Mouse (Mus musculus) regulatory T cell (primary cell): ENCODE data around the gene Npr2.
"Not testable (repeated sequence)": the region's sequence is repeated elsewhere in the genome, so short reads cannot be mapped to it uniquely, and the experiment has no call there.

Experiments used
- in situ Hi-C: fragments of 300-600 bp; cut with MboI, MseI; formaldehyde crosslinking; loops from one replicate; pipeline ENCODE4 v1.15.1; 2025; ENCODE audit warnings: high pct_unique_total_duplicates

Npr2 gene

DNA sequence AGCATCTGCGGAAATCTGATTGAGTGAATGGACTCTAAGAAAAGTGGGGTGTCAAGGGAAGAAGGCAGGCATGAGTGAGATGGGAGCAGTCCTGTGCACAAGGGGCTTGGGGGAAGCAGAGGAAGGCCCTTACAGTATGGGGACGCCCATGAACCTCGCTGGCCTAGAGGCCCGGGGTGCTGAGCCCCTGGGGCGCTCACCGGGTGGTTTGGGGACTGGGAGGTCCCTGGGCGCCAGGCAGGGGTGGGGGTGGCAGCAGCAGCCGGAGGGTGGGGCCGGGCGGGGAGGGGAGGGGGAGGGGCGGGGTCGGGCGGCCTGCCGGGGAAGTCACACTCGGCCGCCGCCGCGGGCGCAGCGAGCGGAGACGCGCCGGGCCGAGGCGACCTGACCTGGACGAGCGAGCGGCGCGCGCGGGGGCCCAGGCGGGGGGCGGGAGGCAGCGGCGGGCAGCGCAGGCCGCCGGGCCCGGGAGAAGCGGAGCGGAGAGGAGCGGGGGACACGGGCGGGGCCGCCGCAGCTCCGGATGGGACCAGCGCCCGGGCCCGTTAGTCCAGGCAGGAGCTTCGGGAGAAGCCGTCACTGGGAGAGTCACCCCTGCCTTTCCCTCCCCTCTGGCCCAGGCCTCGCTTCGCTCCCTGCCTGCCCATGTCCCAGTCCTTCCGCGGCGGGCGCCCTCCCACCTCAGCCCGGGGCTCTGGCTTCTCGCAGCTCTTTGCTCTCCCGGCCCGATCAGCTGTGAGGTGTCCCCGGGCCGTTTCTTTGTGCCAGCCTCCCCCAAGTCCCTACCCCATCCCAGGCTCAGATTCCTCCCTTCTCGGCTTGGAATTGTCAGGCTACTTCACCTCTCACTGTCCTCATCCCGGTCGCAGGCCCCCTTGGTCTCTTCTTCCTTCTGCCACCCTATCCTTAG, at the start of gene Npr2:
Gene Npr2 (plus strand): TSS at position 890 of the 910 bp plus-strand sequence.
- in situ Hi-C loops: no loop called here

DNA sequence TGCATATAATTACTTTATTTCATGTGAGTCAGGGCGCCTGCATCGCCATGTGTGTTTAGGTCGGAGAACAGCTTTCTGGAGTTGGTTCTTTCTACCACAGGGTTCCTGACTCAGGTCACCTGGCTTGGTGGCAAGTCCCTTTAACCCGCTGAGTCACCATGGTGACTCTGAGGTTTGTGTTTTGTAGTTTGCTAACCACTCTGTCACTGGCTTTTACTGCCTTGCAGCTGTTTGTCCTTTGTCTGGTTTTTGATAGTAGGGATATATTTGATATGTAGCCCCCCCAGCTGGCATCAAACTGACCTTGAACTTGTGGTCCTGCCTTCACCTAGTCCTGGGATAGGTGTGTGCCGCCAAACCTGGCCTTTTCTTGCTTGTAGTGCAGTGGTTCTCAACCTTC, 49.5 kb upstream of the Npr2 start:
- in situ Hi-C loops: no loop called here

DNA sequence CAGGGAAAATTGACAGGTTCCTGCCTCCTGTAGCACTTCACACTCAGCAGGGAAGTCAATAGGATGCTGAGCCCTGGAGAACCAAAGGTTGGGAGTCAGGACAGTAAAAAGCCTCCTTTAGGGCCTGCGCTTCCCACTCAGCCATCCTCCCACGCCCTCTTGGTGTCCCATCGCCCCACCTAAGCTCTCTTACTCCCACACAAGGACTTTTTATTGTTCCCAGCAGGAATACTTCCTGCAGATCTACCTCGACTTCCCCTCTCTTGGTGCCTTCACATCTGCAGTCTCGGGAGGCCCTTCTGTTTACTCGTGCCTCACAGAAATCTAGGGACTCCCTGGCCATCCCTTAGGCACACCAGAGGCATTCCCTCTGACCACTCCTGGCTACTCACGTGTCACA, 48.3 kb upstream of the Npr2 start:
- in situ Hi-C loops: no loop called here

DNA sequence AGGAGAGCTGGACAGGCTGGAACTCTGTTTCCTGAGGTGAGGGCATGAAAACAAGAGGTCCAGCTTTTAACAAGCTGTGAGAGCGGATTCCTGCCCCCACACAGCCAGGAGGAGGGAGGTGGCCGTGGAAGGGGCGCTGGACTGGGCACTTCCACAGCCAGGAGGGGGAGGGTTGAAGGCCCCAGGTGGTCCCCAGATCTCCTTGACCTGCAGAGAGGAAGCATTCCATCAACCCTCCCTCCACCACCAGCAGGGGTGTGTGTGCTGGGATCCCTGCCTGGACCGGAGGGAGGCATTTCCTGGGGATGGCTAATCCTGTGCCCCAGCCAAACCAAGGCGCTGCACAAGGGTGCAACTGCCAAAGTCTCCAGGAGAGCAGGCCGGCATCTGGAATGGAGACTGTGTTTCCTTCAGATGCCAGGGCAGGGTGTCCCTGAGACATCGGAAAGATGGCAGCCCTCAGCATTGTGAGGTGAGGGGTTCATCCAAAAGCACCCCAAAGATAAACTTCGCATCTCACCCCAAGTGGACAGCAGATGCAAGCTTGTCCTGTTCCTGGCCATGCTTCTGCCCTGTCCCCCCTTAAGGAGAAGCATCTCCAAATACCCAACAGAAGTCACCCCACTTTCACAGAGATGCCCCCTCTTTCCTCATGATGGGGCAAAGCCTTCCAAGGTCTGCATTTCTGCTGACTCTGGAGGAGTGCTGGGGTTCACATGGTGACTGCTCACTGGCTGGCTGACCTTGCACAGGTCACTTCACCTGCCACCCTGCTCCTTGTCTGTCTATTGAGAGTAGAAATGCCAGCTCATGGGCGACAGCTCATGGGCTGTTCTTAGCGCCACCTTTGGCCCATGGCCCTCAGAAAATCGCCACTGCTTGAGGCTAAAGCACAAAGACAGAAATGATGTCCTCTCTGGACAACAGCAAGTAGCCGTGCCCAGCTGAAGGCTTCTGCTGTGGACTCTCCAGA, 47.0 kb upstream of the Npr2 start, which contains the start of gene Msmp:
Gene Msmp (minus strand): TSS at position 51 of the 973 bp plus-strand sequence.
- in situ Hi-C loops: no loop called here

DNA sequence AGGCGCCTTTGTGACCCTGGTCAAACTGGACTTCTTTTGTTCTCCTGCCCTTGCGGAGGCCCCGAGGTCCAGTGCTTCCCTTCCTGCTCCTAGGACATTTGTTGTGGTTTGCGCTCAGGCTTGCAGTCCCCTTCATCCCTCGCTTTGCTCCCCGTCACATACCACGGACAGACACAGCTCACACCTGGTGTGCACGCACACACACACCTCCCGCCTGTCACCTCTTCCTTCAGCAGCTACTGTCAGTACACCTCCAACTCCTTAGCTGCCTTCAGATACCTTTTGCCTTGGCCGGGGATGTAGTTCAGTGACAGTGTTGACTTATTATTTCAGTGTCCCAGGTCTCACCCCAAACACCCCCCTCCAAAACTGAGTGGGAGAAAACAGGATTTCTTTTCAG, 46.1 kb upstream of the Npr2 start:
- in situ Hi-C loops: no loop called here

DNA sequence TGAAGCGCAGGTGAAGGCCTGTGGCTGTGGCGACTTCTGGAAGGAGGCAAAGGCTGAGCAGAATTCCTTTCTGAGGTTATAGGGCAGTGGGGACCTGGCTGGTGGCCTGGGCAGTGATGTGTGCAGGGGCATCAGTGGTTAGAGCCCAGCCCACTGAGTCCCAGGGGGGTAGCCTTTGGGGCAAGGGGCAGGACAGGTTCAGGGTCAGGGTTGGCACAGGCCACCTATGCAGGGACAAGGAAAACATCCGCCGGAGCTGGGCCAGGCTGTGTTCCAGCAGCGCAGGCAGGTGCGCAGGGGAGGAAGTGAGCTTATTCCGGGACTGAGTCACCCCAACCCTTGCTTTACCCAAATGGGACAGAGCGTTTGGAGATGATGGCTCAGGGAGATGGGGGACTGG, 45.3 kb upstream of the Npr2 start:
- in situ Hi-C loops: no loop called here

DNA sequence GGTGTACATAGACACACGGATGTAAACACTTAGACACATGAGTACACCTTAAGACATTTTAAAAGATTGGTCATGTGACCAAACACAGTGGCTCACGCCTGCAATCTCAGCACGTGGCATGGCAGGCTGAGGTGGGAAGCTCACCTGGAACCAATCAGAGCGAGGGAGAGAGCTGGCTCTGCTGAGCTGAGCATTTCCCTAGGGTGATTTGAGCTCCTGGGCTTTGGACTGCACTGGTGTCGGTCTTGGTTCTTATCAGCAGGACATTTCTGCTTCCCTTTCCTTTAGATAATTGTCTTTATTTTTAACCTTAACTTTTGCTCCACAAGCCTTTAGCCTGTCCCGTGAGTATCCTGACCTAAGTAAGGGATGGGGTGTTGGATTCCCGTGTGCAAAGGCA, 44.1 kb upstream of the Npr2 start:
- in situ Hi-C loops: no loop called here

DNA sequence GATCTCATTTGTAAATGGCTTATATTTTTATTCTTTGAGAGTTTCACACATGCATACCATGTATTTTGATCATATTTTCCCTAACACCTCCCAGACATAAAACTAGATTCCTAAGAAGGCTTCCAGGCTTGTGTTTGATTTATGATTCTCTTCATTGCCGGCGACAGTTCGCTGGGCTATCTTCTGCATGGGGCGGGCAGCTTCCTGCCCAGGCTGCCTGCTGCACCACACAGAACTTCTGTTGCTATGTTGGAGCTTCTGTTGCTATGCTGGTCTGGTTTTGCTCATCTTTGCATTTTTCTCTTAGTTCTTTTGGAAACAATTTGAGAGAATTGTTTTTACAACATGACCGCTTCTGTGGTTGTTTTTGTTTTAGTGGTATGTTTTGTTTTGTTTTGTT, 40.2 kb upstream of the Npr2 start:
- in situ Hi-C loops: no loop called here

DNA sequence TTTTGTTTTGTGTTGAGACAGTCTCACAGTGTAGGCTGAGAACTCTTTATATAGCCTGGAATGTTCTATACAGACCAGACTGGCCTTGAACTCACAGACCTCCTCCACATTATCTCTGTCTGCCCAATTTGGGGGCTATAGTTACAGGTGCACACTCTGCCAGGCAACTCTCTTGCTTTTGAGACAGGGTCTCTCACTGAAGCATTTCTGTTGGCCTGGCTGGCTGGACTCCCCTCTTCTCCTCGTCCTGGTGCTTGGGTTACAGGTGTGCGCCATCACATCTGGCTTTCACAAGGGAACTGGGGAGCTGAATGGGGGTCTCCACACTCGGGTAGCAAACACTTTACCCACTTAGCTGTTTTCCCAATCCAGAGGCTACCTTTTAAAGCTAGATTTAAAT, 39.8 kb upstream of the Npr2 start:
- in situ Hi-C loops: no loop called here

DNA sequence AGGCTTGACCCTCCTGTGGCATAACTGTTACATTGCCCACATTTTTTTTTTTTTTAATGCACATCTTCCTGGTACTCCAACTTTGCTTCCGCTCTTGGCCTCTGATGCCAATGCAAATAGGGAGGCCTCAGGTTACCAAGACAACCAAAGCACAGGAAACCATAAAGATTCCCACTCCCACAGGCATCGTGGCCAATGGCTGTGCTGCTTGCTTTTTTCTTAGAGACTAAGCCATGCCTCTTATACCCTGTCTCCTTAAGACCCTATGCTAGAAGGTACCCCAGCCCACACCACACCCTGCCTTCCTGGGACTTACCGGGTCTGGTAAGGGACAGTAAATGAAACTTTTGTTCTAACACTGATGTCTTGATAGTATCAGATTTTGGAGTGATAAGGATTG, 38.3 kb upstream of the Npr2 start:
- in situ Hi-C loops: no loop called here

DNA sequence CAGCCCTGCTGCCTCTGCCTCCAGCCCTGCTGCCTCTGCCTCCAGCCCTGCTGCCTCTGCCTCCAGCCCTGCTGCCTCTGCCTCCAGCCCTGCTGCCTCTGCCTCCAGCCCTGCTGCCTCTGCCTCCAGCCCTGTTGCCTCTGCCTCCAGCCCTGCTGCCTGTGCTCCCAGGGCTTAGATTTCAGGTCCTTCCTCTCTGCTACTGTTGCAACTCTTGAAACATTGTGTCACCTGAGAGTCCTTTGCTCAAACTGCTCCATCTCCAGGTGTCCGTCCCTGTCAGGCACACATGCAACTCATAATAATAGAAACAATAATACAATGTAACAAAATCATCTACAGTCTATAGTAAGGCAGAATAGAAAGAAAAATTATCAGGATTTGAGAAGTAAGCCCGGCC, 35.1 kb upstream of the Npr2 start:
- in situ Hi-C loops: not testable (repeated sequence)

DNA sequence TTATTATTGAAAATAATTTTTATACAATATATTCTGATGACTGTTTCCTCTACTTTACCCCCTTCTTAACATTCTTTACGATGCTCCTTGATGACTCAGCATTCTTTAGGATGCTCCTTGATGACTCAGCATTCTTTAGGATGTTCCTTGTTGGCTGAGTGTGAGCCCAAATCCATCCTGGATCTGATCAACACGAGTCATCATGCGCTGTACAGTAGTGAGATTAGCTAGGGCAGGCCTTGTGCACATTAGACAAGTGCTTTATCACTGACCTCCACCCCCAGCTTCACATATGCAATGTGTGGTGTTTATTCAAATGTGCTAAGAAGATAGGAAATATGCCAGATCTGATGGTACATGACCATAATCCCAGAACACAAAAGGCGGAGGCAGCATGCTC, 33.5 kb upstream of the Npr2 start:
- in situ Hi-C loops: no loop called here

DNA sequence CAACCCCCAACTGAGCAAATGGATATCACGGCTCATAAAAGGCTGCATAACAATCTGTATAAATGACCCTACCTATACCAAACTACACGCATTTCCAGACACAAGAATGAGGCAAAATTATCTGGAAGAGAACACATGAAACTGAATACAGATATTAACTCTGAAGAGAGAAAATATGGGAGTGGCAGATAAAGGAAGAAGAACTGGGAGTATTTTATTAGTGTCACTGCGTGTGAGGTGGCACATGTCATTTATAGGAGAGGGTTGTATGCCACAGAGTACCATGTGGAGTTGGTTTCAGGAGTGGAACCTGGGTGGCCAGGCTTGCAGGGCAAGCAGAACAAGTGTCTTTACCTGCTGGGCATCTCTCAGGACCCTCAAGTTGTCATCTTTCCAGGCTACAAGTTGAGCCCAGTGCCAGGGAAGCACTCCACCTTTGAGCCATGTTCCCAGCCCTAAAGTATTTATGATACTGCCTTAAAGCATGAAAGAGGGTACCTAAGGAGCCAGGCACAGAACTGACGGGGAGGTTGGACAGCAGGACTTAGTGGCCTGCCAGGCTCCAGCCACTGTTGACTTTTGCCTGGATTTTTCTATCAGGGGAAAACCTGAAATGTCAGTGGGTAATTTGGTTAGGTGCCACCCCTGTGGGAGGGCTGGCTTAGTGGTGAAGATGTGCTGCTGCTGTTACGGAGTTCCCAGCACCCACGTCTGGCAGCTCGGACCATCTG, 32.9 kb upstream of the Npr2 start:
- in situ Hi-C loops: no loop called here

DNA sequence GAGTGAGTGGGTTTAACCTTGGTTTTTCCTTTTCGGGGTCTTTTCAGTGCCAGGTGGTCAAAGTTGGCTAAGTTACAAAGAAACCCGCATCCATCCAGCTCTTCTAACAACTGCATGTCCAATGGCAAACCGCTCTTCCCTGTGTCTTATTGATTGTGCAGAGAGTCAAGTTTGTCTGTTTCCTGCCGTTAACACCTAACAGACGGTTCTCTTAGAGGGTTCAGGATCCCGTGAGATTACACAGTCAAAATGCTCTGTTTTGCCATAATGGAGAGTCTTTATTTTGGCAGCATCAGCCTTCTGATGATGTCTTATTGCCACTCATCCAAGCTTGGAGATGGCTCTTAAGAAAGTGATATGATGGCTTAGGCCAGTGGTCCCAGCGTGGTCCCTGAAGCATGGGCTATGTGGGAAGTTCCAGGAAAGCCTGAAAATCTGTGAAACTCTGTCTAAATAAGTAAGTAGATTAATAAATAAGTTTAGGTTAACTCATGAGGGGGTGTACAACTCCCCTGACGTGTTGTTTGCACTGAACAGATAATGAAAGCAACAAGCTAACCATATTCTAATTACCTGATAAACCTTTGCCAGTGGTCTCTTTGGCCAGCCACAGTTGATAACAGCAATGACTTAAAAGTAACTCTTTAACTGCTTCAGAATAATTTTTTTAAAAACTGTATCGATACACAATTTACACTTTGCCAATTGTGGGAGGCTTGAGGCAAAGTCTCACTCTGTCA, 31.4 kb upstream of the Npr2 start:
- in situ Hi-C loops: no loop called here

DNA sequence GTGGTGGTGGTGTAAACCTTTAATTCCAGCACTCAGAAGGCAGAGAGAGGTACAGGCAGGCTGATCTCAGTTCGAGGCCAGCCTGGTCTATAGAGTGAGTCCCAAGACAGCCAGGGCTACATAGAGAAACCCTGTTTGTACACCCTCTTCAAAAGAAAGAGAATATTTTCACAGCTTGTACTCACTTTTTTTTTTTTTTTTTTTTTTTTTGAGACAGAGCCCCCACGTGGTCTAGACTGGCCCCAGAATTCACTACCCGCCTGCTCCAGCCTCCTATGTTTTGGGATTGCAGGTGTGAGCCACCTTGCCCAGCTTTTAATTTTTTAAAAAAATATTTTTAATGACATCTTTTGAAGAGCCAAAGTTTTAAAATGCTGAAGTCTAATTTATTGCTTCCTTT, 27.6 kb upstream of the Npr2 start:
- in situ Hi-C loops: no loop called here

DNA sequence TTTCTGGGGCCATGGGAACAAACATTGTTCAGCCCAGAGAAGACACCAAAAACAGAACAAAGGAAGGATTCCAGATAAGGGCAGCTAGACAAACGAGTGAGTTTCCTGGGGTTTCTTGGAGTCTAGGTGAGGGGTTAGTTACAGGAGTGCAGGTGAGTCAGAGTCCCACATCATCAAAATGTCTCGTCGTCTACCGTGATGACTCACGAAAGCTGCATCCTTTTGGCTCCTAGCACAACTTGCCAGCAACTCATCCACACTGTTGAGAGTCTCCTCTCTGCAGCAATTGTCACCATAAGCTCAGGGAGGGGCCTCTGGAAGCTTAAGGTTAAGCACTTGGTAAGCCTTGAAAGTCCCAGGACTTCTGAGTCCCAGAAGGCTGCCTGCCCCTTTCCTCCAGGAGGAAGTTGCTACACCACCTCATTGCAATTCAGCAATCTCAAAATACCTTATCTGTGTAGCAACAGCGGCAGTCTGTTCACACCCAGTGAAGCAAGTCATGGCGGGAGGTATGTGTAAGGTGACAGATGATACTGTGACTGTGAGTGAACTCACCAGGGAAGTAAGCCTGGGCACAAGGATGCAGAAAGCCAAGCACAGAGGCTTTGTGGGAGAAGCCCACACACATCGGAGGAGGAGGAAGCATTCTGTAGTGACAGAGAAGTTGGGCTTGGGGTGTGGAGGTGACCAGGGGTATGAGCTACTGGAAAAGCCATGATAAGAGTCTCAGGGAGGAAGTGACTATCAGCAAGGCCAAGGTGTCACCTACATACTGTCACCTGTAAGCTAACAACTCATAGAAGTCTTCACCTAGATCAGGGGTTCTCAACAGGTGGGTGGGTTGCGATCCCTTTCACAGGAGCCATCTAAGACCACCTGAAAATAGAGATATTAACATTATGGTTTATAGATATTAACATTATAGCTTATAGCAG, 26.7 kb upstream of the Npr2 start:
- in situ Hi-C loops: no loop called here

DNA sequence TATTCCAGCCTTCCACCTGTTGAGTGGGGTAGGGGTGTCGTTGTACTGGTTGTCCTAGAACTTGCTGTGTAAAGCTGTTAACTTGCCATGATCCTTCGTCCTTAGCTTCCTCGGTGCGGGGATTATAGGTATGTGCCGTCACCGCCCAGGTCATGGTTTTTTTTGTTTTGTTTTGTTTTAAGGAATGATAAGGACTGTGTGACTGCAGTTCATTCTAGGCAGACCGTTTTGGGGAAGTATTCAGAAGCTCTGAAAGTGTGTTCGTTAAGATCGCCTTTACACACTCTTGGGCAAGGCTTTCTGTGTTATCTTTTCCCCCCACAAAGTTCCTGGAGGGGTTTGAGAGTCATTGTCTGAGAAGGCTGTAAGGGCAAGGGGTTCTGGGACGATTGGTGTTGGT, 19.2 kb upstream of the Npr2 start:
- in situ Hi-C loops: no loop called here

DNA sequence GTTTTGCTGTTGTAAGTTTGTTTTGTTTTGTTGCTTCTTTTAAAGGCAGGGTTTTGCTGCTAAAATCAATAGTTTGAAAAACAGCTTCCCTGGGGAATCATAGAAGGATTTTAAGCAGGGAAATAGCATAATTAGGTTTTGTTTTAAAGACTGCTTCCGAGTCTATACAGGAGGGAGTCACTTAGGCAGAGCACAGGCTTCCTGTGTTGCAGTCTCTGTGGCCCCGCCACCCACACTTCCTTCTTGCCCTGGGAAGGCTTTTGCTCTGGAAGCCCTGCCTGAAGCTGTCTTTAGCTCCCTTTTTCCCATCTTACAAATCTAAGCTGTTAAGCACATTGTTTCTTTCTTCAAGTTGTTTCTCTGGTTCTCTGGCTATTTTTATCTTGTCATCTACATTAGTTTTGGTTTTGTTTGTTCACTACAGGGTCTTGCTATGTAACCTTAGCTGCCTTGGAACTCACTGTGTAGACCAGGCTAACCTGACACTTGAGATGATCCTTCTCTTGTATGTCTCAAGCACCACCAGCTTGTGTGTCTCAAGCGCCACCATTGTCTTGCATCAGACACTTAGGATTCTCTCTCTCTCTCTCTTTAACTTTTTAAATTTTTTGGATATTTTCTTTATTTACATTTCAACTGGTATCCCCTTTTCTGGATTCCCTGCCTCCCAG, 18.5 kb upstream of the Npr2 start:
- in situ Hi-C loops: no loop called here

DNA sequence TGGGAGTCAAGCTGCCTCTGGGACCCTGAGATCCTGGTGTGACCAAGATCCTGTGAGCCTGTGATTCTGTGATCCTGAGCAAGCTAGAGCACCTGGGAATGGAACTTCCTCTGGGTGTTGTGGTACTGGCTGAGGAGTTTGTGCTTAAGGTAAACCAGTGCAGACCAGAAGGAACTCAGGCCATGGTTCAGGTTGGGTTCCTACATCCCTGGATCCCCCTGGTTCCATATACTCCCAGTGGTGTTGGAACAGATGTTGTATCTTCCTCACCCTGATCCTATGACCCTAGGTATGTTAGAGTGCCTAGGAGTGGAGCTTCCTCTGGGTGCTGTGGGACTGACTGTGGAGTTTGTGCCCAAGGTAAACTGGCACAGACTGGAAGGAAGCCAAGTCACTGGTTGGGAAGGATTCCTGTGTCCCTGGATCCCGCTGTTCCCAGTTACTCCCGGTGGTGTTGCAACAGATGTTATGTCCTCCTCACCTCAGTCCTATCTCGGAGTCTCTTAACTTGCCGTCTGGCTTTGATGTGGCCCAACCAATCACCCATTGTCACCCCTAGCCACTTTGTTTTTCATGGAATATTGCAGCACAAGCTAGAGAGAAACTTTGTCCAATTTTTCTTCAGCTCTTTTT, 11.5 kb upstream of the Npr2 start:
- in situ Hi-C loops: no loop called here
